Mouse (Mus musculus) forebrain, embryonic 14.5 days (tissue): ENCODE results near the gene Gm49630. TPM values are rescaled to one million over a fixed set of nuclear protein-coding genes. Genes with fewer than 3 reads are reported as not detected.
"Not testable (repeated sequence)": the region's sequence is repeated elsewhere in the genome, so short reads cannot be mapped to it uniquely, and the experiment has no call there.

Experiments
- ATAC-seq: fragments of 200-750 bp; cut with Nextera tagmentation; 2 replicates; pipeline ENCODE4 v1.8.0; 2017; ENCODE audit warnings: mild to moderate bottlenecking, moderate library complexity
- DNase-seq: peaks from one replicate; pipeline ENCODE4 v3.0.0-alpha.2; 2015; ENCODE audit warnings: low spot score
- H3K27ac ChIP-seq: fragments of 300-500 bp; sonication (generic); 2 replicates; pipeline ENCODE4 v1.5.1; 2014; ENCODE audit warnings: low read depth, mild to moderate bottlenecking, control low read depth, low read length, moderate library complexity
- H3K27me3 ChIP-seq: fragments of 300-500 bp; sonication (generic); replicated peaks from 2 replicates; pipeline ENCODE4 v1.6.1; 2014; ENCODE audit warnings: low read length, control low read depth, mixed read lengths; ENCODE audit not compliant: control insufficient read depth, insufficient read depth
- H3K36me3 ChIP-seq: fragments of 300-500 bp; sonication (generic); 2 replicates; pipeline ENCODE4 v1.6.1; 2014; ENCODE audit warnings: low read length, control low read depth; ENCODE audit not compliant: control insufficient read depth, insufficient read depth
- H3K4me1 ChIP-seq: fragments of 300-500 bp; sonication (generic); 2 replicates; pipeline ENCODE4 v1.6.1; 2014; ENCODE audit warnings: antibody characterized with exemption, low read length, control low read depth; ENCODE audit not compliant: control insufficient read depth, insufficient read depth
- H3K4me2 ChIP-seq: fragments of 300-500 bp; sonication (generic); 2 replicates; pipeline ENCODE4 v1.6.1; 2014; ENCODE audit warnings: mild to moderate bottlenecking, control low read depth, low read length
- H3K4me3 ChIP-seq: fragments of 300-500 bp; sonication (generic); 2 replicates; pipeline ENCODE4 v1.5.1; 2014; ENCODE audit warnings: low read depth, low read length, control low read depth
- H3K9ac ChIP-seq: fragments of 300-500 bp; sonication (generic); 2 replicates; pipeline ENCODE4 v1.6.1; 2014; ENCODE audit warnings: mild to moderate bottlenecking, low read length, control low read depth, moderate library complexity
- H3K9me3 ChIP-seq: fragments of 300-500 bp; sonication (generic); replicated peaks from 2 replicates; pipeline ENCODE4 v1.6.1; 2016; ENCODE audit warnings: low read length, control low read depth, mixed read lengths; ENCODE audit not compliant: control insufficient read depth
- WGBS: fragments of 180-500 bp; shearing (Covaris S2); extraction: QIAGEN DNeasy Blood & Tissue Kit; methylation state at CpG from one replicate; pipeline ENCODE4 v1.1.7; 2014; 5-methylcytosine and 5-hydroxymethylcytosine counted together
- polyA plus RNA-seq: library from polyadenylated mRNA; unstranded; fragments of >200 nt; fragmentation: Nextera tagmentation; extraction: Ambion mirVana; gene quantifications from 2 replicates; pipeline ENCODE4 v1.2.1, GENCODE M21; 2014

The Gm49630 gene
- polyA plus RNA-seq, 1 experiment from 2014 or later = not detected

GRCm38 (mm10) chr17:7377907-7378306 is 6.1 kb upstream of the Gm49630 start:
- 22% methylated on average over 2 of the region's 3 CpGs for WGBS
- H3K27ac ChIP-seq, H3K4me2 ChIP-seq, H3K4me3 ChIP-seq, H3K36me3 ChIP-seq, H3K4me1 ChIP-seq, ATAC-seq, H3K27me3 ChIP-seq, DNase-seq, H3K9ac ChIP-seq, H3K9me3 ChIP-seq: not testable (repeated sequence)

GRCm38 (mm10) chr17:7376951-7377700 is 5.3 kb upstream of the Gm49630 start:
- ATAC-seq = not testable (repeated sequence)

GRCm38 (mm10) chr17:7369401-7369800 is 2.4 kb downstream of the Gm49630 start:
- not testable (repeated sequence) for ATAC-seq, H3K4me2 ChIP-seq, H3K36me3 ChIP-seq, DNase-seq, H3K9ac ChIP-seq, H3K9me3 ChIP-seq, H3K4me1 ChIP-seq, H3K27ac ChIP-seq, H3K4me3 ChIP-seq, H3K27me3 ChIP-seq
- 83% methylated on average over 4 of the region's 6 CpGs for WGBS

More at GRCm38 (mm10) chr17:7376951-7377700, 5.3 kb upstream of the Gm49630 start:
- DNase-seq, H3K36me3 ChIP-seq, H3K9me3 ChIP-seq, H3K9ac ChIP-seq, H3K27me3 ChIP-seq, H3K27ac ChIP-seq, H3K4me1 ChIP-seq, H3K4me2 ChIP-seq, H3K4me3 ChIP-seq: not testable (repeated sequence)
- no CpG with 5 or more reads among the region's 3 CpGs for WGBS

- not testable (repeated sequence) for H3K27me3 ChIP-seq, H3K27ac ChIP-seq, H3K4me3 ChIP-seq, H3K4me2 ChIP-seq, H3K4me1 ChIP-seq, H3K36me3 ChIP-seq, H3K9me3 ChIP-seq, H3K9ac ChIP-seq
- WGBS = 35% methylated on average over 4 of the region's 7 CpGs
- DNase-seq (peak; percentile 54), ATAC-seq (peak; percentile 89)
Measured at GRCm38 (mm10) chr17:7366676-7367374, 5.0 kb downstream of the Gm49630 start.

- not testable (repeated sequence) for H3K27me3 ChIP-seq, H3K4me3 ChIP-seq, H3K4me2 ChIP-seq, H3K9me3 ChIP-seq, DNase-seq, H3K36me3 ChIP-seq, H3K4me1 ChIP-seq, H3K9ac ChIP-seq
- no CpG with 5 or more reads among the region's 1 CpGs for WGBS
- H3K27ac ChIP-seq = peak overlapping the region; percentile 36; the same call in 1 of the 2 replicates
- ATAC-seq = peak; percentile 8; the same call in 1 of the 2 replicates
Measured at GRCm38 (mm10) chr17:7366265-7366664, 5.5 kb downstream of the Gm49630 start.

- not testable (repeated sequence) for DNase-seq, H3K36me3 ChIP-seq, H3K27ac ChIP-seq, H3K9me3 ChIP-seq, H3K4me1 ChIP-seq, H3K27me3 ChIP-seq, ATAC-seq, H3K9ac ChIP-seq, H3K4me2 ChIP-seq, H3K4me3 ChIP-seq
- no CpG with 5 or more reads among the region's 3 CpGs for WGBS
Measured at GRCm38 (mm10) chr17:7365615-7366014, 6.2 kb downstream of the Gm49630 start.

- H3K4me3 ChIP-seq, H3K27me3 ChIP-seq, H3K4me1 ChIP-seq, H3K4me2 ChIP-seq, H3K9me3 ChIP-seq, H3K9ac ChIP-seq, H3K27ac ChIP-seq, H3K36me3 ChIP-seq: not testable (repeated sequence)
- 73% methylated on average over 9 of the region's 9 CpGs for WGBS
- DNase-seq (peak; percentile 19), ATAC-seq (peak; percentile 44; the same call in 1 of the 2 replicates)
Measured at GRCm38 (mm10) chr17:7360749-7361465, 10.9 kb downstream of the Gm49630 start.

GRCm38 (mm10) chr17:7359806-7360205 is 12.0 kb downstream of the Gm49630 start:
- not testable (repeated sequence) for H3K4me2 ChIP-seq, H3K27ac ChIP-seq, DNase-seq, H3K9me3 ChIP-seq, H3K4me1 ChIP-seq, H3K4me3 ChIP-seq, H3K9ac ChIP-seq, ATAC-seq, H3K36me3 ChIP-seq, H3K27me3 ChIP-seq
- 75% methylated on average over 4 of the region's 4 CpGs for whole genome bisulfite sequencing
